Mouse (Mus musculus): ENCODE data around the gene Pou2f3. TPM values are rescaled to one million over a fixed set of nuclear protein-coding genes. Genes with fewer than 3 reads are reported as not detected.

Gene Pou2f3
- polyA plus RNA-seq, 1 experiment, result not detected

- TF ChIP-seq REST (IDR thresholded peaks at IDR 0.05; ENCODE audit: insufficient read depth, insufficient read length), result no peak
- TF ChIP-seq MYOD1 (IDR thresholded peaks at IDR 0.05; ENCODE audit: control insufficient read depth in 1 of 3, insufficient read length in 2 of 3, low read depth in 2 of 3), result no peak
- no peak for TF ChIP-seq E2F4 (IDR thresholded peaks at IDR 0.05; ENCODE audit: insufficient read depth)
- TF ChIP-seq TCF12 (IDR thresholded peaks at IDR 0.05; ENCODE audit: insufficient read depth, poor library complexity, severe bottlenecking), result no peak
- no peak for TF ChIP-seq POLR2AphosphoS2 (IDR thresholded peaks at IDR 0.05; ENCODE audit: insufficient read length, low read depth)
- TF ChIP-seq CEBPB (IDR thresholded peaks at IDR 0.05; ENCODE audit: insufficient read depth, poor library complexity, severe bottlenecking), result no peak
- no peak for TF ChIP-seq USF1 (IDR thresholded peaks at IDR 0.05; ENCODE audit: low read depth)
- TF ChIP-seq MYOG (IDR thresholded peaks at IDR 0.05; ENCODE audit: control insufficient read depth in 1 of 3, insufficient read depth in 1 of 3, insufficient read length in 2 of 3, low read depth in 2 of 3), result no peak
- no peak for TF ChIP-seq POLR2A (IDR thresholded peaks at IDR 0.05; ENCODE audit: insufficient read length, low read depth)
- TF ChIP-seq MAX (IDR thresholded peaks at IDR 0.05; ENCODE audit: low read depth), result no peak
- TF ChIP-seq TCF3 (IDR thresholded peaks at IDR 0.05; ENCODE audit: insufficient read length, low read depth), result no peak
- no peak for TF ChIP-seq SRF (IDR thresholded peaks at IDR 0.05; ENCODE audit: control insufficient read depth, insufficient read length, low read depth)
- H3K27me3 ChIP-seq (ENCODE audit: control insufficient read depth, insufficient read depth, insufficient read length), result peaks cover 34% of the 10 kb centered on the region
- H3ac ChIP-seq (ENCODE audit: control insufficient read depth, insufficient read length), result no peak overlapping the region
- H3K36me3 ChIP-seq (ENCODE audit: control insufficient read depth, insufficient read depth), result no peaks in the 10 kb centered on the region
- H3K4me3 ChIP-seq, result no peak overlapping the region
- H3K4me2 ChIP-seq (ENCODE audit: low read depth), result no peak overlapping the region
- no peaks in the 10 kb centered on the region for H3K79me2 ChIP-seq (ENCODE audit: control insufficient read depth, insufficient read depth)
Measured at GRCm38 (mm10) chr9:43167081-43167480, 43.1 kb downstream of the Pou2f3 start.

- Histone ChIP-seq H3K4me3 (no peak overlapping the region), H3ac (ENCODE audit: control insufficient read depth, insufficient read length) (no peak overlapping the region), H3K4me2 (ENCODE audit: low read depth) (no peak overlapping the region), H3K79me2 (ENCODE audit: control insufficient read depth, insufficient read depth) (no peaks in the 10 kb centered on the region), H3K36me3 (ENCODE audit: control insufficient read depth, insufficient read depth) (no peaks in the 10 kb centered on the region), H3K27me3 (ENCODE audit: control insufficient read depth, insufficient read depth, insufficient read length) (peaks cover 35% of the 10 kb centered on the region)
- TF ChIP-seq MYOG (IDR thresholded peaks at IDR 0.05; ENCODE audit: control insufficient read depth in 1 of 3, insufficient read depth in 1 of 3, insufficient read length in 2 of 3, low read depth in 2 of 3) (no peak), TCF12 (IDR thresholded peaks at IDR 0.05; ENCODE audit: insufficient read depth, poor library complexity, severe bottlenecking) (no peak), USF1 (IDR thresholded peaks at IDR 0.05; ENCODE audit: low read depth) (no peak), E2F4 (IDR thresholded peaks at IDR 0.05; ENCODE audit: insufficient read depth) (no peak), POLR2AphosphoS2 (IDR thresholded peaks at IDR 0.05; ENCODE audit: insufficient read length, low read depth) (no peak), TCF3 (IDR thresholded peaks at IDR 0.05; ENCODE audit: insufficient read length, low read depth) (no peak), POLR2A (IDR thresholded peaks at IDR 0.05; ENCODE audit: insufficient read length, low read depth) (no peak), CEBPB (IDR thresholded peaks at IDR 0.05; ENCODE audit: insufficient read depth, poor library complexity, severe bottlenecking) (no peak), MAX (IDR thresholded peaks at IDR 0.05; ENCODE audit: low read depth) (no peak), REST (IDR thresholded peaks at IDR 0.05; ENCODE audit: insufficient read depth, insufficient read length) (no peak), SRF (IDR thresholded peaks at IDR 0.05; ENCODE audit: control insufficient read depth, insufficient read length, low read depth) (no peak), MYOD1 (IDR thresholded peaks at IDR 0.05; ENCODE audit: control insufficient read depth in 1 of 3, insufficient read length in 2 of 3, low read depth in 2 of 3) (no peak)
Measured at GRCm38 (mm10) chr9:43166346-43166745, 43.8 kb downstream of the Pou2f3 start.

DNA sequence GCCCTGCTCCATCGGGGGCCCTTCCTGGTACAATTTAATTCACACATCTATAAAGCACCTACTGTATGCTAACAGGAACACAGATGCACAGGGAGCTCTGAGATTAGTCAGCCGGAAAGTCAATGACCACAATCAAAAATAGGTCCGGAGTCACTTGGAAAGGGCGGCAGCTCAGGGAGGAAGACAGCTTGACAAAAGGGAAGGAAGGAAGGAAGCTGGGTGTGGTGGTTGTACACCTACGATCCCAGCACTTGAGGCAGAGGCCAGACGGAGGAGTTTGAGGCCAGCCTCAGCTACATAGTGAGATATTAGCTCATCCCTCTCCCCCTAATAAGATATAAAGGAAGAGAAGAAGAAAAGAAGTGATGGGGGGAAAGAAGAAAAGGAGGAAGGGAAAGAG, 54.2 kb downstream of the Pou2f3 start:
- H3K79me2 ChIP-seq (ENCODE audit: control insufficient read depth, insufficient read depth), result no peaks in the 10 kb centered on the region
- H3K4me3 ChIP-seq, result no peak overlapping the region
- TF ChIP-seq SRF (IDR thresholded peaks at IDR 0.05; ENCODE audit: control insufficient read depth, insufficient read length, low read depth), result no peak
- no peak for TF ChIP-seq REST (IDR thresholded peaks at IDR 0.05; ENCODE audit: insufficient read depth, insufficient read length)
- no peak for TF ChIP-seq MYOD1 (IDR thresholded peaks at IDR 0.05; ENCODE audit: control insufficient read depth in 1 of 3, insufficient read length in 2 of 3, low read depth in 2 of 3)
- TF ChIP-seq TCF3 (IDR thresholded peaks at IDR 0.05; ENCODE audit: insufficient read length, low read depth), result no peak
- TF ChIP-seq MYOG (IDR thresholded peaks at IDR 0.05; ENCODE audit: control insufficient read depth in 1 of 3, insufficient read depth in 1 of 3, insufficient read length in 2 of 3, low read depth in 2 of 3), result no peak
- no peak for TF ChIP-seq POLR2A (IDR thresholded peaks at IDR 0.05; ENCODE audit: insufficient read length, low read depth)
- no peak for TF ChIP-seq MAX (IDR thresholded peaks at IDR 0.05; ENCODE audit: low read depth)
- TF ChIP-seq E2F4 (IDR thresholded peaks at IDR 0.05; ENCODE audit: insufficient read depth), result no peak
- TF ChIP-seq USF1 (IDR thresholded peaks at IDR 0.05; ENCODE audit: low read depth), result no peak
- TF ChIP-seq TCF12 (IDR thresholded peaks at IDR 0.05; ENCODE audit: insufficient read depth, poor library complexity, severe bottlenecking), result no peak
- no peak for TF ChIP-seq CEBPB (IDR thresholded peaks at IDR 0.05; ENCODE audit: insufficient read depth, poor library complexity, severe bottlenecking)
- no peak for TF ChIP-seq POLR2AphosphoS2 (IDR thresholded peaks at IDR 0.05; ENCODE audit: insufficient read length, low read depth)
- peaks cover 63% of the 10 kb centered on the region for H3K27me3 ChIP-seq (ENCODE audit: control insufficient read depth, insufficient read depth, insufficient read length)
- no peak overlapping the region for H3ac ChIP-seq (ENCODE audit: control insufficient read depth, insufficient read length)
- H3K4me2 ChIP-seq (ENCODE audit: low read depth), result no peak overlapping the region
- no peaks in the 10 kb centered on the region for H3K36me3 ChIP-seq (ENCODE audit: control insufficient read depth, insufficient read depth)

DNA sequence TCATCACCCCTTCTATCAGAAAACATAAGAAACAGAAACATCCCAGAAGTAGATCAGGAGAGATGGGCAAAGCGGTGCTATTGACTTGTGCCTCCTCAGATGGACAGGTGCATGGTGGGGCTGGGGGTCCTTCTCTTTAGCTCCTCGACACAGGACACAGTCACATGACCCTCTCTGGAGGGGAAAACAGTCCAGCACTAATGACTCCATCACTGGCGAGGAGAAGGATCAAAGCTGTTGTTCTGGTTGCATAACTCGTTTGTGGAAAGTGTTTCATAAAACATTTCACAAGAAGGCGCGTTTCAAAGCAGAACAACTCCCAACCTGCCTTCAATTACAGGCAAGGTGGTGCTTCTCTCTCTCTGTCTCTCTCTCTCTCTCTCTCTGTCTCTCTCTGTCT, 58.4 kb downstream of the Pou2f3 start:
- Histone ChIP-seq H3K79me2 (ENCODE audit: control insufficient read depth, insufficient read depth) (no peaks in the 10 kb centered on the region), H3K36me3 (ENCODE audit: control insufficient read depth, insufficient read depth) (no peaks in the 10 kb centered on the region), H3K4me3 (no peak overlapping the region), H3K27me3 (ENCODE audit: control insufficient read depth, insufficient read depth, insufficient read length) (peaks cover 57% of the 10 kb centered on the region), H3K4me2 (ENCODE audit: low read depth) (no peak overlapping the region), H3ac (ENCODE audit: control insufficient read depth, insufficient read length) (no peak overlapping the region)
- TF ChIP-seq POLR2A (IDR thresholded peaks at IDR 0.05; ENCODE audit: insufficient read length, low read depth) (no peak), TCF3 (IDR thresholded peaks at IDR 0.05; ENCODE audit: insufficient read length, low read depth) (no peak), TCF12 (IDR thresholded peaks at IDR 0.05; ENCODE audit: insufficient read depth, poor library complexity, severe bottlenecking) (no peak), CEBPB (IDR thresholded peaks at IDR 0.05; ENCODE audit: insufficient read depth, poor library complexity, severe bottlenecking) (no peak), E2F4 (IDR thresholded peaks at IDR 0.05; ENCODE audit: insufficient read depth) (no peak), USF1 (IDR thresholded peaks at IDR 0.05; ENCODE audit: low read depth) (no peak), SRF (IDR thresholded peaks at IDR 0.05; ENCODE audit: control insufficient read depth, insufficient read length, low read depth) (no peak), MYOG (IDR thresholded peaks at IDR 0.05; ENCODE audit: control insufficient read depth in 1 of 3, insufficient read depth in 1 of 3, insufficient read length in 2 of 3, low read depth in 2 of 3) (no peak), REST (IDR thresholded peaks at IDR 0.05; ENCODE audit: insufficient read depth, insufficient read length) (no peak), MYOD1 (IDR thresholded peaks at IDR 0.05; ENCODE audit: control insufficient read depth in 1 of 3, insufficient read length in 2 of 3, low read depth in 2 of 3) (no peak), POLR2AphosphoS2 (IDR thresholded peaks at IDR 0.05; ENCODE audit: insufficient read length, low read depth) (no peak)

All from myocyte (in vitro differentiated cells).